8 mouse cellular contexts compared by ENCODE assay signal in genomic region chr13:67451172-67452020, GRCm38 (mm10). TPM values are rescaled to one million over a fixed set of nuclear protein-coding genes. Genes with fewer than 3 reads are reported as not detected.
DNase-seq lines count a peak whose midpoint lies in the region; ATAC-seq lines count a peak whose summit lies in the region.

Zfp874a (minus strand) TSS chr13:67451624.

- H3K27me3 ChIP-seq in heart, embryonic 13.5 days (replicated peaks) = no peaks in the 10 kb centered on the region
- no peaks in the 10 kb centered on the region for H3K27me3 ChIP-seq in liver, embryonic 12.5 days (replicated peaks)
- H3K27me3 ChIP-seq in stomach, embryonic 15.5 days (replicated peaks) = no peaks in the 10 kb centered on the region

- WGBS in heart, embryonic 13.5 days = 2% methylated on average over 19 of the region's 20 CpGs
- WGBS in liver, embryonic 12.5 days (ENCODE audit: insufficient replicate concordance) = 3% methylated on average over 20 of the region's 20 CpGs
- WGBS in stomach, embryonic 15.5 days = under 1% methylated on average over 20 of the region's 20 CpGs

- peak; percentile 89 for DNase-seq in CD4-positive helper T cell, adult 2 months (ENCODE audit: low read depth, low spot score)
- peak; percentile 62 for DNase-seq in fat pad, adult 2 months (ENCODE audit: extremely low read depth, low read depth, low spot score)
- peak; percentile 94 for DNase-seq in kidney, postnatal 10 days
- DNase-seq in natural killer cell, adult 2 months (ENCODE audit: low spot score in 2 of 2) = peak; percentile 79 to 83

- H3K4me1 ChIP-seq in brown adipose tissue, adult 24 weeks (ENCODE audit: control insufficient read depth, insufficient read depth, insufficient read length, low read length) = 0 out of 2 replicates have a peak, but pooled peaks cover 2% of the 10 kb centered on the region
- H3K4me1 ChIP-seq in heart, embryonic 13.5 days = peaks cover 4% of the 10 kb centered on the region
- H3K4me1 ChIP-seq in liver, embryonic 12.5 days = peaks cover 15% of the 10 kb centered on the region
- peaks cover 4% of the 10 kb centered on the region; the same call in 1 of the 2 replicates for H3K4me1 ChIP-seq in stomach, embryonic 15.5 days

- H3K27ac ChIP-seq in brown adipose tissue, adult 24 weeks (replicated peaks; ENCODE audit: low read depth, low read length) = peak within 1 kb of the TSS; percentile 66
- H3K27ac ChIP-seq in heart, embryonic 13.5 days (replicated peaks) = peak within 1 kb of the TSS; percentile 70
- peak within 1 kb of the TSS; percentile 45 for H3K27ac ChIP-seq in liver, embryonic 12.5 days
- H3K27ac ChIP-seq in stomach, embryonic 15.5 days = peak within 1 kb of the TSS; percentile 8; the same call in 1 of the 2 replicates

- peak within 1 kb of the TSS; percentile 76 for H3K4me2 ChIP-seq in heart, embryonic 13.5 days
- peak within 1 kb of the TSS; percentile 71 for H3K4me2 ChIP-seq in liver, embryonic 12.5 days
- peak within 1 kb of the TSS; percentile 69 for H3K4me2 ChIP-seq in stomach, embryonic 15.5 days

- H3K4me3 ChIP-seq in brown adipose tissue, adult 24 weeks (ENCODE audit: insufficient read depth, low read depth, low read length) = peak within 1 kb of the TSS; percentile 86
- H3K4me3 ChIP-seq in heart, embryonic 13.5 days = peak within 1 kb of the TSS; percentile 71
- peak within 1 kb of the TSS; percentile 66 for H3K4me3 ChIP-seq in liver, embryonic 12.5 days
- H3K4me3 ChIP-seq in stomach, embryonic 15.5 days (replicated peaks) = peak within 1 kb of the TSS; percentile 57

- H3K9ac ChIP-seq in heart, embryonic 13.5 days = peak within 1 kb of the TSS; percentile 84
- H3K9ac ChIP-seq in liver, embryonic 12.5 days = peak within 1 kb of the TSS; percentile 72
- H3K9ac ChIP-seq in stomach, embryonic 15.5 days = peak within 1 kb of the TSS; percentile 43

- peaks cover 25% of the 10 kb centered on the region for H3K36me3 ChIP-seq in heart, embryonic 13.5 days
- H3K36me3 ChIP-seq in liver, embryonic 12.5 days = peaks cover 15% of the 10 kb centered on the region
- peaks cover 4% of the 10 kb centered on the region; the same call in 1 of the 2 replicates for H3K36me3 ChIP-seq in stomach, embryonic 15.5 days

- ATAC-seq in heart, embryonic 13.5 days (ENCODE audit: extremely low read depth, insufficient number of reproducible peaks, low FRiP score, low TSS enrichment) = peak; percentile 85
- ATAC-seq in liver, embryonic 12.5 days = peak; percentile 96
- ATAC-seq in stomach, embryonic 15.5 days (ENCODE audit: insufficient read depth, low FRiP score, low read depth) = peak; percentile 94

- no peaks in the 10 kb centered on the region for H3K9me3 ChIP-seq in heart, embryonic 13.5 days
- H3K9me3 ChIP-seq in liver, embryonic 12.5 days (replicated peaks) = no peaks in the 10 kb centered on the region
- no peaks in the 10 kb centered on the region for H3K9me3 ChIP-seq in stomach, embryonic 15.5 days

RNA-seq across cellular contexts. Expression of gene Zfp874a, which starts in this region (rescaled TPM):
- 9.5 and 15.8 TPM in 2 replicates for polyA plus RNA-seq in brown adipose tissue, adult 24 weeks (2012; ENCODE audit: insufficient read depth, insufficient read length, missing spikeins)
- polyA plus RNA-seq in heart, embryonic 13.5 days (2015; fragmentation: Nextera tagmentation; extraction: Ambion mirVana) = 4.5 and 4.9 TPM in 2 replicates
- 5.5 and 6.6 TPM in 2 replicates for polyA plus RNA-seq in liver, embryonic 12.5 days (2016; fragmentation: Nextera tagmentation; extraction: Ambion mirVana)
- 8.7 and 9.6 TPM in 2 replicates for polyA plus RNA-seq in stomach, embryonic 15.5 days (2015; fragmentation: Nextera tagmentation; extraction: Ambion mirVana)

Comparison
In these comparisons a context has a peak if more than half of its experiments do, and no peak if none do; other contexts are left out.
1. Peak in every context shown above with its lines: DNase-seq, ATAC-seq, H3K4me3 ChIP-seq and H3K27ac ChIP-seq.
2. H3K27ac ChIP-seq: peak in every context shown above with its lines; median percentile 70 in heart, embryonic 13.5 days; 66 in brown adipose tissue, adult 24 weeks; 45 in liver, embryonic 12.5 days; 8 in stomach, embryonic 15.5 days.